Mouse (Mus musculus): Measurements from ENCODE around the gene Slc25a33.
A peak's percentile ranks its signal among the peaks of the same experiment; 100 is the strongest.
"Not testable (repeated sequence)": the region's sequence is repeated elsewhere in the genome, so short reads cannot be mapped to it uniquely, and the experiment has no call there.

The Slc25a33 gene

DNA sequence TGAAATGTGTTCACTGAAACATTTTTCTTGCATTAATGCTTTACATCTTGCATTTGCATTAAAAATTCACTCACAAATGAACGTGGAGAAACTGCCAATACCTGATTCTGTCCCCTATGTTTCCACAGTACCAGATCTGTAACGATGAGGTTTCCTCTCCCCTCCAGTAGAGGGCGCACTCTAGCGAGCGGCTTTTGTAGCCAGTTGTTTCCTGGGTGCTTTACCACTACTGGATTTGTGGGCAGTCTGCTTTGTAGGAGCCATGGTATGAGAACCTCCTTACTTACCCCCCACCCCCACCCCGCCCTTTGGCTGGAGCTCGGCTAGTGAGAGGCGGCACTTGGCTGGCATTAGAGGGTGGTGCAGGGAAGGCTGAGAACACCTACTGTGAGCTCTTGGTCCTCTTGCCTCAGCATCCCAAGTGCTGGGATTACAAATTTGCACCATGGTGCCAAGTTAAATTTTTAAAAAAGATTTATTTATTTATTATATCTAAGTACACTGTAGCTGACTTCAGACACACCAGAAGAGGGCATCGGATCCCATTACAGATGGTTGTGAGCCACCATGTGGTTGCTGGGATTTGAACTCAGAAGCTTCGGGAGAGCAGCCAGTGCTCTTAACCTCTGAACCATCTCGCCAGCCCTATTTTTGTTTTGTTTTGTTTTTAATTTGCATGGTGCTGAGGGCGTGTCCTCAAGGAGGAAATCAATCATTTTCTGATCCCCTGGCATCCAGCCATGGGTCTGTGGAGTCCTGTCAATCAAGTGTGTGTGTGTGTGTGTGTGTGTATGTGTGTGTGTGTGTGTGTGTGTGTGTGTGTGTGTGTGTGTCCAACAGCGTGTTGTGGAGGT is 19.3 kb upstream of the Slc25a33 start:
- no peak for DNase-seq

DNA sequence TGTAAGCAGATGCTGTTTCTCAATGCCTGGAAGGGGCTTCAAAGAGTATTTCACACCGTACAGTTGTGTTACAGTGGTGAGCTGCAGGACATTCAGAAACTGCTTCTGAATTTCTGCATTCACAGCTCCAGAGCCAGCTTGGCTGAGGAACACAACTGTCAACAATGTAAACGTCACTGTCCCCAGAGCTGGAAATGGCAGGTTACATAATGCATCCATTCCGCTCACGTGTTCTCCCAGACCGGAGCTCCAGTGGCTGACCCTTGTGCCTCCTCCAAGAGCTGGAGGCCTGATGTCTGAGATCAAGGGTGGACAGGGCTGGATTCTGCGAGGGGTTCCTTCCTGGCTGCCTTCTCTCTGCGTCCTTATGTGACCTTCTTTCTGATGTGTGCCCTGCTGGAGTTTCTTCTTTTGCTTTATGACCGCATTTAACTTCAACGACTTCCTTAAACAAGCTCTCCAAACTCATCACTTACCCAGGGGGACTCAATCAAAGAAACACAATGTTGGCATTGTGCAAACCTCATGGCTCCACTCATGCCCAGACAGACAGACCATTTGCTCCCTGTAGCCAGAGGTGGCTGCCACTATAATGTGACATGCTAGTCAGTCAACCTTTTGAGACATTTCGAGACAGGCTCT is 18.2 kb upstream of the Slc25a33 start:
- peak; percentile 54 for DNase-seq

- no peak for DNase-seq
Observed at GRCm38 (mm10) chr4:149791470-149791869, 17.4 kb upstream of the Slc25a33 start.

DNA sequence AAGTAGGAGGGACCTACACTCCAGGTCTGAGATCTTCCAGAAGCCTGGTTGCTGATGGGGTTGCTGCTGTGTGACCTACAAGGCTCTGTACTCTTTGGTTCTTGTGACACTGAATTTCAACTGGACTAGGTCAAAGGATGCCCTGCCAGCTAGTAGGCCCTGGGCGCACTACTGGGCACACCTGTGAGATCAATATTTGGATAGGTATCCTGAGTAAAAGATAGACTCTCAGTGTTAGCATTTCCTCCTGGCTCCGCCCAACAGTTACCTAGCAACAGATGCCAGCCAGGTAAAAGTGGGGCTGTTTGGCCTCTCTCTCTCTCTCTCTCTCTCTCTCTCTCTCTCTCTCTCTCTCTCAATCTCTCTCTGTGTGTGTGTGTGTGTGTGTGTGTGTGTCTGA is 16.9 kb upstream of the Slc25a33 start:
- no peak for DNase-seq

- DNase-seq: no peak
Observed at GRCm38 (mm10) chr4:149790546-149790945, 16.5 kb upstream of the Slc25a33 start.

DNA sequence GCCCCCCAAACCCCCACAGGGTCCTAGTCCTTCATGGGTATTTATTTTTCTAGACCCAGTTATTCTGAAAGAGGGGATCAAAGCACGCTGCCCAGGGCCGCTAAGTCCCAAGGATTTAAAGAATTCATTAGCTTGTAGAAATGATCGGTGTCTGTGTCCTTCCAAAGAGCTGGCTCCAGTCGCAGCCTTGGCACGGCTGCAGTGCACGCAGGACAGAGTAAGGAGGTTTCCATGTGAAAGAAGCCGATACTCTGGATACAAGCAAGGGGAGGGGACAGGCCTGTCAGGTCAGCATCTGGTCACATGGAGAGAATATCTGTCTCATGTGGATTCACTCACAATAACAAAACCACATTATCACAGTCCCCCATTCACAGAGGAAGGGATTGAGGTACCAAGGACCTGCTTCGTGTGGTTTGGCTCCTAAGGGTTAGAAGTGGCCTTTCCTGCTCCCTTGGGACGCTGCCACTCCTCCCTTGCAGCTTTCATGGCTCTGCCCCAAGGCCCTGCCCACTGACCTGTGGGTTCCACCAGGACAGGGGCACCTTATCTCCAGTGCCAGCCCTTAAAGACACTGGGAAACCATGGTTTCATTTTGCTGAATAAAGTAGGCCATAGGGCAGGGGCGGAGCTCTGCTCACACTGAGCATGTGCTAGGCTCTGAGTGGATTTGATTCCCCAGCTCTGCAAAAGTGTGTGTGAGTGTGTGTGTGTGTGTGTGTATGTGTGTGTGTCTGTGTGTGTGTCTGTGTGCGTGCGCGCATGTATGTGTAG is 15.5 kb upstream of the Slc25a33 start:
- DNase-seq: no peak

DNA sequence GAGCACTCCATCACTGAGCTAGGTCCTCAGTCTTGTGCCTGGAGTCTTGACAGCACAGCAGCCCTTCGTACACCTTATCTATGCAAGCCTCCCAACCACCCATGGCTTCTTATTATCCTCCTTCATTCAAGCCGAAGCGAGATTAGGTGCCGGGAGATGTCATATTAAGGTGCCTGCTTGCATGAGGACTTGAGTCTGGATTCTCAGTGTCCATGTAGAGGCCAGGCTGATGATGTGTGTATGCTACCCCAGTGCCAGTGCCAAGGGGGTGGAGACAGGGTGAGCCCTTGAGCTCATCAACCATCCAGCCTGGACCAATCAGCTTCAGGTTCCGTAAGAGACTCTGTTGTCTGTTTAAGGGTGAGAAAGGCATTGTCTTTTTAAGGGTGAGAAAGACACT is 10.8 kb upstream of the Slc25a33 start:
- DNase-seq: no peak

DNA sequence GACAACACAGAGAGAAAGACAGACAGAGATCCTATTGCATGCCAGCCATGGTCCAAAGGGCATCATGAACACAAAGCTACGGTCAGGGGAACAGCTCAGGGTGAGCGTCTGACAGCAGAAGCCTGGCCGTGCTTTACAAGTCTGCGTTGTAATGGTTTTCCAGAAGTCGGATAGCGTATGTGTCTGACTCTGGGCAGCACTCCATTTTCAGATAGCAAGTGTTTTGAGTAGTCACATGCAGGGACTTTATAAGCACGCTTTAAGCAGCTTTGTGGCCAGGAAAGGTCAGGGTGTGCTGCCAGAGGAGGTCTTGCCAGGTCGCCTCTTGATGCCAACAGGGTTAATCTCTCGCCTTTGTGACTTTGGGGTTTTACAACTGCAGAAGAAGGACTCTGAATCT is 10.3 kb upstream of the Slc25a33 start:
- DNase-seq: no peak

DNA sequence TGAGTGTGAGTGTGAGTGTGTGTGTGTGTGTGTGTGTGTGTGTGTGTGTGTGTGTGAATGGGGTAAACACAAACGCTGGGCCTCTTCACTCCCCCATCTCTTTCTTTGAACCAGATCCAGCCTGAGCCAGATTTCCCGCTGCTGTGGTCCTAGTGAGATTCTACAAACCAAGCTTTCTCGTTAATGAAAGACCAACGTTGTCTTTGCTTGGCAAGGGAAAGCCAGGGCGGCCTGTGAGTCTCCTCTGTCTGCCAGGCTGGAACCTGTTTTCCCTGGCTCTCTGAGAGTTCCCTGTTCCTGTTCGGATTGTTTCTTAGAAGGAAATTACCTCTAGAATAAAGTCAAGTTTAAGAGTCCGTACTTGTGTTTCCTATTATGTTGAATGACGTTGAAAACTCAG is 8.9 kb upstream of the Slc25a33 start:
- DNase-seq: no peak

GRCm38 (mm10) chr4:149780565-149781356 is 6.7 kb upstream of the Slc25a33 start:
- DNase-seq: peak; percentile 33

DNA sequence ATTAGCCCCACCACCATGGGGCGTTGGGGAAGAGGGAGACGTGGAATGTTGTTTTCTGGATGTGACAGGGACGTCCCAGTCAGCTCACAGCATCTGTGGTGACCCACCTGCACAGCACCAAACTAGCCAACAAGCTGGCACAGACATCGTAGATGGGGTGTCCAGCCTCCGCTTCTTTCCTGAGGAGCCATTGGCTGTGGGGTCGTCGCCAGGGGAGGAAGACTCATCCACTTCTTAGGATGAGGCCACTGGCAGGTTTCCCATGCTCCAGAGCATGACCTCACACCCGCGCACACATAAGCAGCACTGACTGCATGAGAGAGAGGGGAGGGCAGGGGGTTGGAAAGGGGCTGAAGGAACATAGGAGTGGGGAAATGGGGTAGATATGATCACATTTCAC is 5.9 kb upstream of the Slc25a33 start:
- no peak for DNase-seq

GRCm38 (mm10) chr4:149777126-149777525 is 3.0 kb upstream of the Slc25a33 start:
- DNase-seq: no peak

- peak; percentile 26 for DNase-seq
Observed at GRCm38 (mm10) chr4:149775760-149776362, 1.8 kb upstream of the Slc25a33 start.

DNA sequence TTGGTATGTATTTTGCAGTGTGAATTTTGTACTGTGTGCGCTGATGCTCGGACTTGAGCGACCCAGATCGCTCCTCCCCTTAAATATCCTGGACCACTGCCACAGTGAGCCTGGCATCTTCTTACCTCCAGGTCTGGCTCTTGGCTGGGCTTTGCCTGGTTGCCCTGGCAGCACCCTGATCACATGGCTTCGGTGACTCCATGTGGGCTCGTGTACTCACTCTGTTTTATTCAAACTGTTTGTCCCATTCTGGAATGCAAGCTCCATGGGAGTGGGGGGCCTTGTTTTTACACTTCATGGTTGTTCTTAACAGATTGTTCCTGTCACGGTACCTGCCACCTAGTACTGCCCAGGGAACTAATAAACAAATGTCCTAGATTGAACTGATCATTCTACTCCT is 1.3 kb upstream of the Slc25a33 start:
- no peak for DNase-seq

- DNase-seq: peak; percentile 49
Observed at GRCm38 (mm10) chr4:149773408-149774093, 526 bp downstream of the Slc25a33 start.

DNA sequence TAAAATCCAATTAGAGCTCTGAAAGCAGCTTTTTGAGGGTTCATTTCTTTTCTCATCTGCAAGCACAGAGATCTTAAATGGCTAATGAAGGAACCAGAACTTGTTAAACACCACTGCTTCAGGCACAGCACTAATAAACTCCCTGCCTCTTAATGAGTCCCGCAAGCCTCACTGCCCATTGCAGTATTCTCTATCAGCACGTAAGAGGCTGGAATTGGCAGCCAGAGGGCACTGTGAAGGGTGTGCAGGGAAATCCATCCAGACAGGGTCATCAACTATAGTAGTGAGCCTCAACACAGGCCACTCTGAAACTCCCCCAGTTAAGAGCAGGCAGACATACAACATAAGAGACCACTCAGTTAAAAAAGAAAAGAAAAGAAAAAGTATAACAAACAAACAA is 1.7 kb downstream of the Slc25a33 start:
- DNase-seq: no peak

- no peak for DNase-seq
Observed at GRCm38 (mm10) chr4:149765201-149765600, 8.9 kb downstream of the Slc25a33 start.

GRCm38 (mm10) chr4:149763335-149763734 is 10.7 kb downstream of the Slc25a33 start:
- DNase-seq: no peak

DNA sequence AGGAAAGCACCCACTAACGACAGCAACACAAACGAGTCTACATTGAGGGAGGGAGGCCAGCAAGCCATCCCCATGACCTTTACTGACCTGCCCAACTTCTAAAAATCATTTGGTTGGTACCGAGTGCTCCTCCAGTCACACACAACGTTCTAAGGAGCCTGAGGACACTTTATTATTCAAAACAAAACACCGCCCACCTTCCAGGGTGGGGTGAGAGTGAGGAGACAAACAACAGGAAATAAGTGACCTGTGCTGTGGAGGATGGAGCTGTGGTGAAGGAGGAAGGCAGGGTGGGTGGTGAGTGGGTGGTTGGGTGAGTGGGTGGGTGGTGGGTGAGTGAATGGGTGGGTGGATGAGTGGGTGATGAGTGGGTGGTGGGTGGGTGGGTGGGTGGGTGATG is 14.6 kb downstream of the Slc25a33 start:
- DNase-seq: no peak

DNA sequence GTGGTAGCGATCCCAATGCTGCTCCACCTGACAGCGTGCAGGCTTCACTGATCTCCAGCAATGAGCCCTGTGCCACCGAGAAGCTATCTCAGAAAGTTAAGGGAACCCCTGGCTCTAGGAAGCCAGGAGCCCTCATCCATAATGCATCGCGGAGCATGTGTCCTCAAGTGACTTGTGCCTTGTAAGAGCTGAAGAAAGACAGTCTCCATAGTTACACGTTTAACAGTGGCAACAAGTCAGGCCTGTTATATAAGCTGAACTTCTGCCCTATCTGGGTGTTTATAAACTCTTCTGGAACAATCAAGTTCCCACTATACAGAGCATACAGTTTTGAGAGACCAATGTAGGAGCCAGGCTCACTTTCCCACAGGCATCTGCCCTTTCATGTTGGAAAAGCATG is 15.7 kb downstream of the Slc25a33 start:
- peak; percentile 47 for DNase-seq

DNA sequence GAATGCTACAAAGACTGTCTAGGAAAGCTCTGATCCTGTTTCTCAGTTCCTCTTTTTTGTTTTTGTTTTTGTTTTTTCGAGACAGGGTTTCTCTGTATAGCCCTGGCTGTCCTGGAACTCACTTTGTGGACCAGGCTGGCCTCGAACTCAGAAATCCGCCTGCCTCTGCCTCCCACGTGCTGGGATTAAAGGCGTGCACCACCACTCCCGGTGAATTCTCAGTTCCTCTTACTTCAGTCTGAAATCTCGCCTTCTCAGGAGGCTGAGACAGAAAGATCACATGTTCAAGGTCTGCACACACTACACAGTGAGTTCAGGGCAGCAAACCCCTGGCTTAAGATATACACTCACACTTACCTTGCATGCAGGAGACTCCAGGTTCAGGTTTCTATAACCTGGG is 17.5 kb downstream of the Slc25a33 start:
- DNase-seq: not testable (repeated sequence)

DNA sequence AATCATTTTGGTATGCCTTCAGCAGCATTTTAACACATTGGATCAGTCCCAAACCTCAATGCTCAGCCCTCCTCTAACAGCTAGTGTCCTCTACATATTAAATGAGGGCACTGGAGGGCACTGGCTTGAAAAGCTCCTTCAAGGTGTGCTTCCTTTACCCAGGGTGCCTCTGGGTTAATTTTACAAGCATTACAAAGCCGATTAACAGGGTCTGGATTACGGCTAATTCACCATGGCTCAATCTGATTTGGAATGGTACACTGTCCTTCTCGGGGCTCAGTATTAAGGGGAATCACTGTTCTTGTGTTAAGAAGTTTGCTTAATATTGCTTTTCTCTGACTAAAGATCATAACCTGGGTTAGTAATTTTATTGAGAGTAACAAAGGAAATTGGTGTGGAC is 21.2 kb downstream of the Slc25a33 start:
- DNase-seq: no peak
